ENCODE assay signal across 9 mouse cellular contexts in the genomic region with DNA sequence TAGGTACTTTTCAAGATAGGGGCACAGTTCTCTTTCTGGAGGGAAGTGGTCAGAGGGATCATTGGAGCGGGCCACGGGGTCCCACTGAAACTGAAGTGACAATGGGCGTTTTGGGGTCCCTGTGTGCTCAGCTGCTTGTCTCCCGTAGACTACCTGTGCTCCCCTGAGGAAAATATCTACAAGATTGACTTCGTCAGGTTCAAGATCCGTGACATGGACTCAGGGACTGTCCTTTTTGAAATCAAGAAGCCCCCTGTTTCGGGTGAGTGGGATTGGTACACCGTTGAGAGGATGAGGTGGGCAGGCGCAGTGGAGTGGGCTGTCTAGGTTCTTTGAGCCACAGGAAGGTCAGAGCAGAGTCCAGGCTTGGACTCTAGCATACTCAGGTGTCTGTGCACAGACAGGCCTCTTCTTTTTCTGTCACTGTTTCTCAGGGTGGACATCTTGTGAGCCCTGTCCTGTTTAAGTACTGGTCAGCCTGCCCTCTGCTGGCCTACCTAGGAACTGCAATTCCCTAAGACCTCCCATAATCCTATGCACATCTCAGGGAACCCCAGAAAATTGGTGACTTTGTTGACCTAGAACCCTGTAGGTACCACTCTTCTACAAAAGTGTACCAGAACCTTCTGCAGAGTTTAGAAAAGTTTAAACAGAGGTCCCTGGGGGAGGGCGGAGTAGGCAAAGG. TPM values are rescaled to one million over a fixed set of nuclear protein-coding genes. Genes with fewer than 3 reads are reported as not detected.
DNase-seq lines count a peak whose midpoint lies in the region; ATAC-seq and TF ChIP-seq lines count a peak whose summit lies in the region.
"Had no signal": no experiment of that assay in that cellular context is flagged by ENCODE, and none has a peak within 500 bp of the region (broad histone marks: within the 10 kb centered on the region; RNA-seq: fewer than 3 reads in every experiment).

No protein-coding gene starts in this region.

- no peak for TF ChIP-seq POLR2A in spleen, adult 2 months (IDR thresholded peaks at IDR 0.05; ENCODE audit: low read depth, low read length)

- TF ChIP-seq EP300 in lung, postnatal 0 days (IDR thresholded peaks at IDR 0.05), result no peak

- no peak for ATAC-seq in CD4-positive, CD25-positive, alpha-beta regulatory T cell, adult 4 months
- ATAC-seq in lung, postnatal 0 days, result peak; percentile 24

- H3K4me2 ChIP-seq in lung, postnatal 0 days (replicated peaks; ENCODE audit: low read depth, low read length), result no peak overlapping the region

- TF ChIP-seq CTCF in lung, postnatal 0 days (IDR thresholded peaks at IDR 0.05), result peak; percentile 88
- peak; percentile 67; the same call in 1 of the 2 replicates for TF ChIP-seq CTCF in spleen, adult 2 months (IDR thresholded peaks at IDR 0.05; ENCODE audit: extremely low read depth, insufficient read depth, insufficient read length, insufficient replicate concordance)

- no peaks in the 10 kb centered on the region for H3K9me3 ChIP-seq in lung, postnatal 0 days (ENCODE audit: low read length)

- H3K27me3 ChIP-seq in lung, postnatal 0 days (replicated peaks; ENCODE audit: insufficient read depth, low read length), result no peaks in the 10 kb centered on the region
- H3K27me3 ChIP-seq in spleen, adult 2 months (ENCODE audit: control insufficient read depth, insufficient read depth, low read length), result no peaks in the 10 kb centered on the region

- H3K27ac ChIP-seq in lung, postnatal 0 days (ENCODE audit: low read length), result peak overlapping the region; percentile 11; the same call in 1 of the 2 replicates
- peak overlapping the region; percentile 51; the same call in 1 of the 2 replicates for H3K27ac ChIP-seq in spleen, adult 2 months (ENCODE audit: insufficient read depth, low read length)

- H3K9ac ChIP-seq in lung, postnatal 0 days (replicated peaks; ENCODE audit: low read depth), result no peak overlapping the region

- WGBS in lung, postnatal 0 days, result 92% methylated on average over 10 of the region's 10 CpGs
- WGBS in spleen, adult 2 months, result 84% methylated on average over 10 of the region's 10 CpGs

- H3K4me3 ChIP-seq in lung, postnatal 0 days (ENCODE audit: low read depth, low read length), result no peak overlapping the region
- no peak overlapping the region for H3K4me3 ChIP-seq in spleen, adult 2 months (ENCODE audit: extremely low read depth, insufficient read depth, insufficient read length)

- H3K36me3 ChIP-seq in lung, postnatal 0 days (ENCODE audit: insufficient read depth, low read length), result no peaks in the 10 kb centered on the region
- H3K36me3 ChIP-seq in spleen, adult 2 months (ENCODE audit: control insufficient read depth, insufficient read depth, low read length), result no peaks in the 10 kb centered on the region

- peaks cover 22% of the 10 kb centered on the region for H3K4me1 ChIP-seq in lung, postnatal 0 days (ENCODE audit: insufficient read depth, low read depth, low read length)
- peaks cover 49% of the 10 kb centered on the region for H3K4me1 ChIP-seq in spleen, adult 2 months (ENCODE audit: control insufficient read depth, insufficient read depth, insufficient read length)

- peak; percentile 85 for DNase-seq in CD4-positive, CD25-positive, alpha-beta regulatory T cell, adult 2 months (ENCODE audit: low read depth, low spot score)
- peak; percentile 69 to 74 for DNase-seq in right cerebral cortex, adult 2 months (ENCODE audit: low spot score in 2 of 2)
- no peak for DNase-seq in right cerebral cortex, postnatal 36 days (ENCODE audit: low spot score in 2 of 2)
- peak; percentile 83 for DNase-seq in embryo, embryonic 11 days
- DNase-seq in kidney, postnatal 10 days, result peak; percentile 88
- DNase-seq in lung, postnatal 0 days (ENCODE audit: low spot score), result peak; percentile 82
- peak; percentile 55 to 60 for DNase-seq in spleen, adult 2 months (ENCODE audit: low read depth in 1 of 2, low spot score in 2 of 2)

RNA-seq across cellular contexts. Expression of gene Unc119, which starts 3.9 kb away (rescaled TPM):
- 10 to 100 TPM; 11.6 to 13.1 TPM for polyA plus RNA-seq in CD4-positive, CD25-positive, alpha-beta regulatory T cell, adult 4 months (2017; shearing (Covaris generic))
- 35.6 and 37.5 TPM in 2 replicates for polyA plus RNA-seq in lung, postnatal 0 days (2015; fragmentation: Nextera tagmentation; extraction: Ambion mirVana)
- 66.6 and 81.6 TPM in 2 replicates for polyA plus RNA-seq in spleen, adult 2 months (2012; rRNA removed)

RNA-seq across cellular contexts. Expression of gene Pigs, which starts 19.0 kb away (rescaled TPM):
- 100 to 1,000 TPM in 1 of 2 experiments, 10 to 100 TPM in 1; 64.1 to 119 TPM for polyA plus RNA-seq in CD4-positive, CD25-positive, alpha-beta regulatory T cell, adult 4 months (2017; shearing (Covaris generic))
- polyA plus RNA-seq in lung, postnatal 0 days (2015; fragmentation: Nextera tagmentation; extraction: Ambion mirVana), result 47.2 and 49.2 TPM in 2 replicates
- 66.7 and 81.9 TPM in 2 replicates for polyA plus RNA-seq in spleen, adult 2 months (2012; rRNA removed)

RNA-seq across cellular contexts. Expression of gene Aldoc, which starts 24.4 kb away (rescaled TPM):
- 10 to 100 TPM; 10.9 to 14.9 TPM for polyA plus RNA-seq in CD4-positive, CD25-positive, alpha-beta regulatory T cell, adult 4 months (2017; shearing (Covaris generic))
- polyA plus RNA-seq in lung, postnatal 0 days (2015; fragmentation: Nextera tagmentation; extraction: Ambion mirVana), result 12.2 and 12.7 TPM in 2 replicates
- 3.6 and 4.4 TPM in 2 replicates for polyA plus RNA-seq in spleen, adult 2 months (2012; rRNA removed)

RNA-seq across cellular contexts. Expression of gene Foxn1, which starts 39.1 kb away (rescaled TPM):
- under 1 TPM in 1 of 2 experiments, not detected in 1; 0.09 TPM for polyA plus RNA-seq in CD4-positive, CD25-positive, alpha-beta regulatory T cell, adult 4 months (2017; shearing (Covaris generic))
- polyA plus RNA-seq in lung, postnatal 0 days (2015; fragmentation: Nextera tagmentation; extraction: Ambion mirVana), result not detected in 2 replicates
- not detected in 2 replicates for polyA plus RNA-seq in spleen, adult 2 months (2012; rRNA removed)
- polyA plus RNA-seq: large intestine, adult 2 months had no signal

RNA-seq across cellular contexts. Expression of gene Spag5, which starts 45.9 kb away (rescaled TPM):
- polyA plus RNA-seq in CD4-positive, CD25-positive, alpha-beta regulatory T cell, adult 4 months (2017; shearing (Covaris generic)), result 1 to 10 TPM; 2.8 to 4.3 TPM
- 1.4 and 2.5 TPM in 2 replicates for polyA plus RNA-seq in lung, postnatal 0 days (2015; fragmentation: Nextera tagmentation; extraction: Ambion mirVana)
- polyA plus RNA-seq in spleen, adult 2 months (2012; rRNA removed), result 7.2 and 10.2 TPM in 2 replicates

Comparison
In these comparisons a context has a peak if more than half of its experiments do, and no peak if none do; other contexts are left out.
1. DNase-seq: peak in CD4-positive, CD25-positive, alpha-beta regulatory T cell, adult 2 months (single experiment), right cerebral cortex, adult 2 months (2 of 2), embryo, embryonic 11 days (single experiment), kidney, postnatal 10 days (single experiment), lung, postnatal 0 days (single experiment) and spleen, adult 2 months (2 of 2); none in right cerebral cortex, postnatal 36 days (0 of 2).